Mouse (Mus musculus): ENCODE measurements around the gene Sh3bp1.

Sh3bp1 gene

GRCm38 (mm10) chr15:78877810-78878390, 21.7 kb upstream of the Sh3bp1 start:
- no peak for DNase-seq (ENCODE audit: low read depth in 1 of 2, low spot score in 2 of 2)

GRCm38 (mm10) chr15:78878792-78879516, 20.6 kb upstream of the Sh3bp1 start:
- peak in 1 of 2 experiments; percentile 66 for DNase-seq (ENCODE audit: low read depth in 1 of 2, low spot score in 2 of 2)

GRCm38 (mm10) chr15:78880432-78880831, 19.1 kb upstream of the Sh3bp1 start:
- no peak for DNase-seq (ENCODE audit: low read depth in 1 of 2, low spot score in 2 of 2)

- DNase-seq (ENCODE audit: low read depth in 1 of 2, low spot score in 2 of 2) = no peak
Observed at GRCm38 (mm10) chr15:78881828-78882227, 17.7 kb upstream of the Sh3bp1 start.

- DNase-seq (ENCODE audit: low read depth in 1 of 2, low spot score in 2 of 2) = no peak
Observed at GRCm38 (mm10) chr15:78889401-78889853, 10.1 kb upstream of the Sh3bp1 start.

GRCm38 (mm10) chr15:78892440-78892839, 7.1 kb upstream of the Sh3bp1 start:
- DNase-seq (ENCODE audit: low read depth in 1 of 2, low spot score in 2 of 2) = no peak

GRCm38 (mm10) chr15:78894726-78895125, 4.8 kb upstream of the Sh3bp1 start:
- peak in 1 of 2 experiments; percentile 27 for DNase-seq (ENCODE audit: low read depth in 1 of 2, low spot score in 2 of 2)

GRCm38 (mm10) chr15:78895741-78896140, 3.8 kb upstream of the Sh3bp1 start:
- DNase-seq (ENCODE audit: low read depth in 1 of 2, low spot score in 2 of 2) = peak in 1 of 2 experiments; percentile 49

GRCm38 (mm10) chr15:78896149-78896548, 3.4 kb upstream of the Sh3bp1 start:
- DNase-seq (ENCODE audit: low read depth in 1 of 2, low spot score in 2 of 2) = peak in 1 of 2 experiments; percentile 35

- no peak for DNase-seq (ENCODE audit: low read depth in 1 of 2, low spot score in 2 of 2)
Observed at GRCm38 (mm10) chr15:78897488-78897887, 2.1 kb upstream of the Sh3bp1 start.

- no peak for DNase-seq (ENCODE audit: low read depth in 1 of 2, low spot score in 2 of 2)
Observed at GRCm38 (mm10) chr15:78898507-78899001, 1.0 kb upstream of the Sh3bp1 start.

GRCm38 (mm10) chr15:78899409-78899739, 194 bp upstream of the Sh3bp1 start, which contains the start of gene Gm49510:
Gene Gm49510, plus strand, starts transcription at chr15:78899667.
- DNase-seq (ENCODE audit: low read depth in 1 of 2, low spot score in 2 of 2) = no peak

- DNase-seq (ENCODE audit: low read depth in 1 of 2, low spot score in 2 of 2) = peak in 1 of 2 experiments; percentile 30
Observed at GRCm38 (mm10) chr15:78900585-78901421, 1.2 kb downstream of the Sh3bp1 start.

GRCm38 (mm10) chr15:78901422-78901789, 1.8 kb downstream of the Sh3bp1 start:
- DNase-seq (ENCODE audit: low read depth in 1 of 2, low spot score in 2 of 2) = no peak

- DNase-seq (ENCODE audit: low read depth in 1 of 2, low spot score in 2 of 2) = peak in 1 of 2 experiments; percentile 73
Observed at GRCm38 (mm10) chr15:78903243-78903642, 3.7 kb downstream of the Sh3bp1 start.

GRCm38 (mm10) chr15:78908399-78908798, 8.8 kb downstream of the Sh3bp1 start:
- no peak for DNase-seq (ENCODE audit: low read depth in 1 of 2, low spot score in 2 of 2)

- no peak for DNase-seq (ENCODE audit: low read depth in 1 of 2, low spot score in 2 of 2)
Observed at GRCm38 (mm10) chr15:78908982-78909381, 9.4 kb downstream of the Sh3bp1 start.

GRCm38 (mm10) chr15:78912040-78912439, 12.5 kb downstream of the Sh3bp1 start:
- DNase-seq (ENCODE audit: low read depth in 1 of 2, low spot score in 2 of 2) = no peak

GRCm38 (mm10) chr15:78913632-78914090, 14.1 kb downstream of the Sh3bp1 start, which contains the start of gene Pdxp:
Gene Pdxp, plus strand, starts transcription at chr15:78913919.
- peak; percentile 84 to 86 for DNase-seq (ENCODE audit: low read depth in 1 of 2, low spot score in 2 of 2)

GRCm38 (mm10) chr15:78914091-78914822, 14.7 kb downstream of the Sh3bp1 start:
- no peak for DNase-seq (ENCODE audit: low read depth in 1 of 2, low spot score in 2 of 2)

Measured in monocyte, adult 2 months (primary cell).